Mouse (Mus musculus) forebrain, embryonic 14.5 days (tissue): ENCODE measurements around the gene Olfr1369-ps1. TPM values are rescaled to one million over a fixed set of nuclear protein-coding genes. Genes with fewer than 3 reads are reported as not detected.

Source experiments
- ATAC-seq: fragments of 200-750 bp; cut with Nextera tagmentation; 2 replicates; pipeline ENCODE4 v1.8.0; 2017; ENCODE audit warnings: mild to moderate bottlenecking, moderate library complexity
- DNase-seq: peaks from one replicate; pipeline ENCODE4 v3.0.0-alpha.2; 2015; ENCODE audit warnings: low spot score
- H3K27ac ChIP-seq: fragments of 300-500 bp; sonication (generic); 2 replicates; pipeline ENCODE4 v1.5.1; 2014; ENCODE audit warnings: low read depth, mild to moderate bottlenecking, control low read depth, low read length, moderate library complexity
- H3K27me3 ChIP-seq: fragments of 300-500 bp; sonication (generic); replicated peaks from 2 replicates; pipeline ENCODE4 v1.6.1; 2014; ENCODE audit warnings: low read length, control low read depth, mixed read lengths; ENCODE audit not compliant: control insufficient read depth, insufficient read depth
- H3K36me3 ChIP-seq: fragments of 300-500 bp; sonication (generic); 2 replicates; pipeline ENCODE4 v1.6.1; 2014; ENCODE audit warnings: low read length, control low read depth; ENCODE audit not compliant: control insufficient read depth, insufficient read depth
- H3K4me1 ChIP-seq: fragments of 300-500 bp; sonication (generic); 2 replicates; pipeline ENCODE4 v1.6.1; 2014; ENCODE audit warnings: antibody characterized with exemption, low read length, control low read depth; ENCODE audit not compliant: control insufficient read depth, insufficient read depth
- H3K4me2 ChIP-seq: fragments of 300-500 bp; sonication (generic); 2 replicates; pipeline ENCODE4 v1.6.1; 2014; ENCODE audit warnings: mild to moderate bottlenecking, control low read depth, low read length
- H3K4me3 ChIP-seq: fragments of 300-500 bp; sonication (generic); 2 replicates; pipeline ENCODE4 v1.5.1; 2014; ENCODE audit warnings: low read depth, low read length, control low read depth
- H3K9ac ChIP-seq: fragments of 300-500 bp; sonication (generic); 2 replicates; pipeline ENCODE4 v1.6.1; 2014; ENCODE audit warnings: mild to moderate bottlenecking, low read length, control low read depth, moderate library complexity
- H3K9me3 ChIP-seq: fragments of 300-500 bp; sonication (generic); replicated peaks from 2 replicates; pipeline ENCODE4 v1.6.1; 2016; ENCODE audit warnings: low read length, control low read depth, mixed read lengths; ENCODE audit not compliant: control insufficient read depth
- WGBS: fragments of 180-500 bp; shearing (Covaris S2); extraction: QIAGEN DNeasy Blood & Tissue Kit; methylation state at CpG from one replicate; pipeline ENCODE4 v1.1.7; 2014; 5-methylcytosine and 5-hydroxymethylcytosine counted together
- polyA plus RNA-seq: library from polyadenylated mRNA; unstranded; fragments of >200 nt; fragmentation: Nextera tagmentation; extraction: Ambion mirVana; gene quantifications from 2 replicates; pipeline ENCODE4 v1.2.1, GENCODE M21; 2014

Olfr1369-ps1 gene
- polyA plus RNA-seq, 1 experiment from 2014 or later, result not detected

DNA sequence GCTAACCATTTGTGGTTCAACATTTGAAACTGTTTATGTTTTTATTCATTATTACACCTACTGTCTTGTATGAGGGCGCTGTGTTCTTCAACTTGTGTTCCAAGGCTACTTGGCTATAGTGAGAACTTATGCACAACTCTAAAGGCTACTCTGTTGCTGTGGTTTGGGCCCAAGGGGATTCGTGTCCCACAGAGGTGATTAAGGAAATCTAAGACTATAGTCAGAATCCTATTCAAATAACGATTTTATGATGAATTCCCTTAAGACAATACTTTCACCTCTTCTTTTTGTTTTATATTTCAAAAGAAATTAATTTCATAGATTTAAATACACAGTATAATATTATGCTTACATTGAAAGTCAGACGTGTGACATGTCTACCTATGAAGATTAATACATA, 34.5 kb downstream of the Olfr1369-ps1 start, which contains the start of gene Olfr1368:
Olfr1368 (minus strand) TSS at position 101 of the 400 bp plus-strand sequence.
- WGBS, result 77% methylated on average over 4 of the region's 4 CpGs
- Histone ChIP-seq H3K9me3 (no peaks in the 10 kb centered on the region), H3K4me2 (no peak within 1 kb of the TSS)

DNA sequence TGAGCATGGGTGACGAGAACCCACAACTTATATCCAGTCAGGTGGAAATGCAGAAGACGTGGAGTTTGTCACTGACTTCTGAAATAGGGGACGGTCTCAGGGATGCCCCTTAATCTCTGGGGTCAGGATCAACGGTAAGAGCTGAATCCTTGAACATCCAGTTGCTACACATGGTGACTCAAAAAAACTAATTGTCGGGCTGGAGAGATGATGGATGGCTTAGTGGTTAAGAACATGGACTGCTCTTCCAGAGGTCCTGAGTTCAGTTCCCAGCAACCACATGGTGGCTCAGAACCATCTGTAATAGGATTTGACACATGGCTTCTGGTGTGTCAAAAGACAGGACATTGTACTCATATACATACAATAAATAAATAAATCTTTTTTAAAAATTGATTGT, 44.6 kb downstream of the Olfr1369-ps1 start:
- no peak overlapping the region for H3K27ac ChIP-seq
- no peak overlapping the region for H3K4me2 ChIP-seq
- H3K27me3 ChIP-seq, result no peaks in the 10 kb centered on the region
- H3K9ac ChIP-seq, result no peak overlapping the region
- WGBS, result 92% methylated on average over 5 of the region's 5 CpGs
- ATAC-seq (no peak), DNase-seq (no peak)
- no peaks in the 10 kb centered on the region for H3K36me3 ChIP-seq
- no peak overlapping the region for H3K4me3 ChIP-seq
- H3K9me3 ChIP-seq, result no peaks in the 10 kb centered on the region
- H3K4me1 ChIP-seq, result peaks cover 3% of the 10 kb centered on the region; the same call in 1 of the 2 replicates

More for the DNA sequence above, 34.5 kb downstream of the Olfr1369-ps1 start, which contains the start of gene Olfr1368:
- Histone ChIP-seq H3K36me3 (no peaks in the 10 kb centered on the region), H3K4me3 (no peak within 1 kb of the TSS), H3K27ac (no peak within 1 kb of the TSS), H3K4me1 (no peaks in the 10 kb centered on the region), H3K9ac (no peak within 1 kb of the TSS), H3K27me3 (no peaks in the 10 kb centered on the region)
- ATAC-seq (no peak), DNase-seq (no peak)

DNA sequence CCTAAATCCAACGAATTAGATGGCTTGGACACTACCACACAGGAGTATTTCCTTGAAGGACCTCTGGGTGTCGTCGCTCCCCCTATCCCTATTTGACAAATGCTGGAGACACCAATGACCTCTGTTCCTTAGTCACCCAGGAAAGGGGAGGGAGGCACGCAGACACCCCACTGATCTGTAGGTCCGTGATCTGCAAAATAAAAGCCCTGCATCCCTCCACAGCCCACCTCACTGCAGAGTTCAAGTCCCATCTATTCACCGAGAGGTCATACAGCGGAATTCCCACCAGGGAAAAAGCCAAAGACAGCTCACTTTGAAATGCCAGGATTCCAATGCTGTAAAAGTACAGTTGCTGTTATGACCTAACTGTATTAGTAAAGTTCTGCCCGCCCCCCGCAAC, 46.8 kb downstream of the Olfr1369-ps1 start:
- WGBS, result 6% methylated on average over 9 of the region's 9 CpGs
- DNase-seq (no peak), ATAC-seq (no peak)
- Histone ChIP-seq H3K9me3 (no peaks in the 10 kb centered on the region), H3K4me1 (peaks cover 5% of the 10 kb centered on the region; the same call in 1 of the 2 replicates), H3K27ac (no peak overlapping the region), H3K36me3 (no peaks in the 10 kb centered on the region), H3K4me3 (0 out of 2 replicates have a peak overlapping the region, but pooled peaks have one; percentile 43), H3K27me3 (no peaks in the 10 kb centered on the region), H3K9ac (no peak overlapping the region), H3K4me2 (peak overlapping the region; percentile 92)

DNA sequence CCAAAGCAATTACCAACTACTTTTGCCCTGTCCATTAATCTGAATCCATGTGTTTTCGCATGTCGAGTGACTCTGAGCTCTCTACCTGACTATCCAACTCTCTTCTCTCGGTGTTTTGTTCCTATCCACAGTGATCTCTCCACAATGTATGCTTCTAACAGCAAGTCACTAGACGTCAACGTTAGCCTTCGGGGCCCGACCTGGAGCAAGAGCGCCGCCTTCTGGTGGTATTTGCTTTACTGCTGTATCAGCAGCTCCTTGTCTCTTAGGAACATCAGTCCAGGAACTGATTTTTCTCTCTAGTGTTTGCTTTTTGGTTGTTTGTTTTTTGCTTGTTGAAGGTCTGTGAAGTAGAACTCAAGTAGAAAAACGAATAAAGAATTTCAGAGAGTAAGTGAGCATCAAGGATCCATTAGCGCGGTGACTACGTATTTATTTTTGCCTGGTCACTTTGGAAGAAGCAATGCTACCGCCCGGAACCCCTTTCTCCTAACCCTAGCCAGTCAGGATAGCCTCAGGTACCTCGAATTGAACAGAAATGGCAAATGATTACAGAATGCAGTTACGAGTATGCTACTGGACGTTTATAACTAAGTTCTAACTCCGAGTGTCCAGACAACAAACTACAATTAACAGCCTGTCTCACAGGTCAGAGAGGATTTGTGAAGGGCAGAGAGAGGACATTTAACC, 47.6 kb downstream of the Olfr1369-ps1 start:
- peak overlapping the region; percentile 43 for H3K4me3 ChIP-seq
- no peaks in the 10 kb centered on the region for H3K27me3 ChIP-seq

DNA sequence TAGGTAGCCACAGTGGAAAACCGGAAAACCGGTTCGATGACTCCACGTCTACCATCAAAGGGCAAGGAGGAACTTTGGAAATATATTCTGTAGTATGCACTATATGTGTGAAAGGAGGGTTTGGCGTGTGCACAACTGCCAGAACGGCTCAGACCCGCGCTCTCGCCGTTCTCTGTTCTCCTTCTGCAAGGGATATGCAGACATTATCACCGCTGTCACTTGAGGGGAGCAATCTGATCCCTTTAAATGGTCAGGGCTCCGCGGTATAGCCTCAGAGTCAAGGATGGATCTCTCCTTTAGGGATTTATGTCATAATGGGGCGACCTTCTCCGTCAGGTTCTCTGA, 48.2 kb downstream of the Olfr1369-ps1 start:
- H3K36me3 ChIP-seq, result no peaks in the 10 kb centered on the region
- H3K4me3 ChIP-seq, result peak overlapping the region; percentile 43
- no peaks in the 10 kb centered on the region for H3K9me3 ChIP-seq
- WGBS, result 0% methylated on average over 15 of the region's 15 CpGs
- no peaks in the 10 kb centered on the region for H3K27me3 ChIP-seq
- DNase-seq (peak; percentile 53), ATAC-seq (no peak)
- H3K27ac ChIP-seq, result no peak overlapping the region
- peak overlapping the region; percentile 56 for H3K9ac ChIP-seq
- peak overlapping the region; percentile 92 for H3K4me2 ChIP-seq
- peaks cover 5% of the 10 kb centered on the region; the same call in 1 of the 2 replicates for H3K4me1 ChIP-seq

More for the DNA sequence above, 47.6 kb downstream of the Olfr1369-ps1 start:
- ATAC-seq (peak; percentile 18; the same call in 1 of the 2 replicates), DNase-seq (peak; percentile 92)
- Histone ChIP-seq H3K36me3 (no peaks in the 10 kb centered on the region), H3K9me3 (no peaks in the 10 kb centered on the region), H3K9ac (peak overlapping the region; percentile 56), H3K4me1 (peaks cover 5% of the 10 kb centered on the region; the same call in 1 of the 2 replicates), H3K4me2 (peak overlapping the region; percentile 92), H3K27ac (no peak overlapping the region)
- WGBS, result under 1% methylated on average over 19 of the region's 19 CpGs

DNA sequence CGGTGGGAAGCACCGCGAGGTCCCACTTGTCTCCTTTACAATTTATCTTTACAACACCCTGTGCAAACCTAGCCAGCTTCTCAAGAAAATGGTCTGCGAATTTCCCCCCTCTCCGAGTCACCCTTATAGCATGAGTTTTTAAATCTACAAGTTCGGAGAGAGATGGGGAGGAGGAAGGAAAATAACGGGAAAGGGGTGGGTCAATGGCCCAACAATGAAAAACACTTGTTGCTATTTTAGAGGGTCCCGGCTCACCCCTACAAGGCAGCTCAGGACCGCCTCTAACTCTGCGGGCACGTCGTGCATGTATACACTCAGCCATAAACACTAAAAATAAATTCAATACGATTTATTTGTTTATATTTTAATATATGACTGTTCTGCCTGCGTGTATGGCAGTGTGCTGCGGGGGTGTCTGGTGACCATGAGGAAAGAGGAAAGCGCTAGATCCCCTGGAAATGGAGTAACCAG, 48.8 kb downstream of the Olfr1369-ps1 start:
- H3K4me3 ChIP-seq, result peak overlapping the region; percentile 43
- peaks cover 5% of the 10 kb centered on the region; the same call in 1 of the 2 replicates for H3K4me1 ChIP-seq
- H3K27ac ChIP-seq, result no peak overlapping the region
- ATAC-seq, result peak; percentile 21
- peak overlapping the region; percentile 92 for H3K4me2 ChIP-seq
- peak overlapping the region; percentile 56 for H3K9ac ChIP-seq
- no peaks in the 10 kb centered on the region for H3K27me3 ChIP-seq
- H3K36me3 ChIP-seq, result no peaks in the 10 kb centered on the region
- WGBS, result 0% methylated on average over 16 of the region's 16 CpGs
- peak; percentile 33 for DNase-seq
- no peaks in the 10 kb centered on the region for H3K9me3 ChIP-seq

DNA sequence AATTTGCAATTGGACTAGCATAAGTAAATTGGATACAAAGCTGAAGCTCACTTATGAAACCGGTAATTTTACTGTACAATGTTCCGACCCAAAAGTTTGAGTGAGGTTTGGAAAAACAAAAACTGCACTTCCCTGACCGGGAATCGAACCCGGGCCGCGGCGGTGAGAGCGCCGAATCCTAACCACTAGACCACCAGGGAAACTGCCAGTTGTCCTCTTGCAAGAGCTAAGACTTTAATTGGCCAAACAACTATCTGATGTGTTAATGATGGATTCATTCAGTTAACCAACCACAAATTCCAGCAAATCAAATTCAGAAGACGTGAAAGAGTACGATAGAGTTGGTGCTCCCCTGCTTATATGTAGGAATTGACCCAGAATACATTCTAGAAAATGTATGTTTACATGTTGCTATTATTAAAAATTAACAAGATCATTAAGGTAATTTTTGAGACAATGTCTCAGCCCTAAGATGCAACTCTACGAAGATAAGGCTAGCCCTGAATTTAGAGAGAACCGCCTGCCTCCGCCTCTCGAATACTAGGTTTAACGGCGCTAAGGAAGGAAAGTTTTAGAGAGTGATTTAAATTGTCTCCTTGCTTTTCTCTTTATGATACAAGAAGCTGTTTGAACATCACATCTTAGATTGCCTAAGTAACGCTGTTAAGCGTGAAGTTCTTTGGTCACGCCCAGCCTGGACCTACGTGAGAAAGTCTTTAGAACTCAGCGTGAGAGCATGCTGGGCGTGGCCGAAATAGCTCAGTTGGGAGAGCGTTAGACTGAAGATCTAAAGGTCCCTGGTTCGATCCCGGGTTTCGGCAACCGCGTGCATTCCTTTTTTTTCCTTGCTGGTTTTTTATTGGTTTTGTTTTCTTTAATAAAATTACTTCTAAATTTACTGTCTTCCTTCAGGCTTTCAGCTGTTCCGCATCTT, 49.6 kb downstream of the Olfr1369-ps1 start:
- DNase-seq (peak; percentile 96), ATAC-seq (peak; percentile 92)
- no peaks in the 10 kb centered on the region for H3K36me3 ChIP-seq
- no peak overlapping the region; the same call in 1 of the 2 replicates for H3K9ac ChIP-seq
- H3K4me3 ChIP-seq, result peak overlapping the region; percentile 43
- H3K27ac ChIP-seq, result no peak overlapping the region
- peak overlapping the region; percentile 92 for H3K4me2 ChIP-seq
- no peaks in the 10 kb centered on the region for H3K27me3 ChIP-seq
- H3K4me1 ChIP-seq, result peaks cover 5% of the 10 kb centered on the region; the same call in 1 of the 2 replicates
- under 1% methylated on average over 32 of the region's 32 CpGs for WGBS
- H3K9me3 ChIP-seq, result no peaks in the 10 kb centered on the region

DNA sequence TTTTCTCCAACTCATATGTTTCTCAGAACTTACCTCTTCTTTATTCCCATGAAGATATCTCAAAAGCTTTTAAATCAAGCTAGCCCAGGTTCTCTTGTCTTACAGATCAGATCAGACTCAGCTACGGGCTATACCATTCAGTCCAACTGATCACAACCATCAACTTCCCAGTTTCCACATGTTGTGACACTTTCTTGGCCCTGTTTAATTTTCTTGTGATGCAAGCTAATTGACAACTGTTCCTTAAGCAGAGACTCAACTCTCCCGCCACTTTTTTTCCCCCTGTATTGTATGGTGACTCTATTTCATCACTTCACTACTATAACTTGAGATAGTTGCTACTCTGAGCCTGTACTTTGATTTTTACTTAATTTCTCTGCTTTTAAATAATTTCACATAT, 50.3 kb downstream of the Olfr1369-ps1 start:
- peak overlapping the region; percentile 92 for H3K4me2 ChIP-seq

More for the DNA sequence above, 50.3 kb downstream of the Olfr1369-ps1 start:
- Histone ChIP-seq H3K4me1 (peaks cover 5% of the 10 kb centered on the region; the same call in 1 of the 2 replicates), H3K9me3 (no peaks in the 10 kb centered on the region), H3K36me3 (no peaks in the 10 kb centered on the region), H3K9ac (no peak overlapping the region), H3K27me3 (0 out of 2 replicates have a peak, but pooled peaks cover 2% of the 10 kb centered on the region), H3K27ac (no peak overlapping the region), H3K4me3 (peak overlapping the region; percentile 43)
- WGBS, result 29% methylated on average over 2 of the region's 2 CpGs
- DNase-seq (no peak), ATAC-seq (peak; percentile 24; the same call in 1 of the 2 replicates)
